Mouse (Mus musculus) limb, embryonic 11.5 days (tissue): ENCODE measurements around the gene Dntt. TPM values are rescaled to one million over a fixed set of nuclear protein-coding genes. Genes with fewer than 3 reads are reported as not detected.

ENCODE experiments used
- ATAC-seq: fragments of 200-750 bp; cut with Nextera tagmentation; 2 replicates; pipeline ENCODE4 v1.8.0; 2017; ENCODE audit warnings: low read depth; ENCODE audit not compliant: insufficient number of reproducible peaks, low FRiP score, low TSS enrichment
- DNase-seq: peaks from one replicate; pipeline ENCODE4 v3.0.0-alpha.2; 2015; ENCODE audit warnings: low spot score
- H3K27ac ChIP-seq: fragments of 300-500 bp; sonication (generic); replicated peaks from 2 replicates; pipeline ENCODE4 v1.5.1; 2014; ENCODE audit warnings: low read depth, mild to moderate bottlenecking, low read length
- H3K27me3 ChIP-seq: fragments of 300-500 bp; sonication (generic); 2 replicates; pipeline ENCODE4 v1.6.1; 2014; ENCODE audit warnings: mild to moderate bottlenecking, low read length, mixed read lengths; ENCODE audit not compliant: control insufficient read depth, insufficient read depth
- H3K36me3 ChIP-seq: fragments of 300-500 bp; sonication (generic); 2 replicates; pipeline ENCODE4 v1.6.1; 2014; ENCODE audit warnings: mild to moderate bottlenecking, low read length, moderate library complexity, mixed read lengths; ENCODE audit not compliant: control insufficient read depth, insufficient read depth
- H3K4me1 ChIP-seq: fragments of 300-500 bp; sonication (generic); 2 replicates; pipeline ENCODE4 v1.6.1; 2014; ENCODE audit warnings: low read length, mixed read lengths; ENCODE audit not compliant: control insufficient read depth, insufficient read depth
- H3K4me2 ChIP-seq: fragments of 300-500 bp; sonication (generic); 2 replicates; pipeline ENCODE4 v1.6.1; 2014; ENCODE audit warnings: low read depth, mild to moderate bottlenecking, moderate library complexity; ENCODE audit not compliant: severe bottlenecking
- H3K4me3 ChIP-seq: fragments of 300-500 bp; sonication (generic); 2 replicates; pipeline ENCODE4 v1.5.1; 2014; ENCODE audit warnings: low read depth, low read length
- H3K9ac ChIP-seq: fragments of 300-500 bp; sonication (generic); 2 replicates; pipeline ENCODE4 v1.6.1; 2014; ENCODE audit warnings: mild to moderate bottlenecking, low read length
- H3K9me3 ChIP-seq: fragments of 300-500 bp; sonication (generic); 2 replicates; pipeline ENCODE4 v1.6.1; 2016; ENCODE audit warnings: low read length; ENCODE audit not compliant: control insufficient read depth
- whole genome bisulfite sequencing: fragments of 180-500 bp; shearing (Covaris S2); extraction: QIAGEN DNeasy Blood & Tissue Kit; methylation state at CpG from one replicate; pipeline ENCODE4 v1.1.7; 2014; 5-methylcytosine and 5-hydroxymethylcytosine counted together
- polyA plus RNA-seq: library from polyadenylated mRNA; unstranded; fragments of >200 nt; fragmentation: Nextera tagmentation; extraction: Ambion mirVana; gene quantifications from 2 replicates; pipeline ENCODE4 v1.2.1, GENCODE M21; 2014

Gene Dntt
- polyA plus RNA-seq, 1 experiment from 2014 or later = not detected

GRCm38 (mm10) chr19:41086700-41087099 is 57.6 kb downstream of the Dntt start:
- 8% methylated on average over 2 of the region's 2 CpGs for WGBS

DNA sequence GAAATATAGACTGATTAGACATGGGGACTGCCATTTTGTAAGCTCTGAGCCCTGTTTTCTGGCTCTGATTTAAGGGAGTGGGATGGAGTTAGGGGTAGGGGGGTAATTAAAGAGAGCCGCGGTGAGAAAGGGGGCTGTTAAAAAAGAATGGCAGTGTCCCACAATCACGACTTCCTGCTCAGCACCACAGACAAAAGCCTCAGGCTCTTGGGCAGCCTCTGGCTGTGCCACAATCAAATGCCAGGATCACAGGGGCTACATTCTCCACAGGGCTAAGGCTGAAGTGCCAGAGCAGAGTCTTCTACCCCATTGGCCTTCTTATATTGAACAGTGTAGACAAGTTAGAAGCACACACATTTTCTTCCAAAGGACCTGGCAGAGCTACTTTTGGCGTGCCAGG is 58.8 kb downstream of the Dntt start:
- WGBS = 41% methylated on average over 4 of the region's 4 CpGs
- H3K4me3 ChIP-seq = no peak overlapping the region
- no peaks in the 10 kb centered on the region for H3K9me3 ChIP-seq
- DNase-seq = no peak
- H3K9ac ChIP-seq = no peak overlapping the region
- no peaks in the 10 kb centered on the region for H3K4me1 ChIP-seq
- H3K27ac ChIP-seq = no peak overlapping the region
- ATAC-seq = no peak
- no peak overlapping the region for H3K4me2 ChIP-seq
- no peaks in the 10 kb centered on the region for H3K36me3 ChIP-seq
- H3K27me3 ChIP-seq = no peaks in the 10 kb centered on the region

More at GRCm38 (mm10) chr19:41086700-41087099, 57.6 kb downstream of the Dntt start:
- Histone ChIP-seq H3K36me3 (no peaks in the 10 kb centered on the region), H3K4me2 (no peak overlapping the region), H3K27me3 (no peaks in the 10 kb centered on the region), H3K27ac (no peak overlapping the region), H3K4me1 (no peaks in the 10 kb centered on the region), H3K9ac (no peak overlapping the region), H3K9me3 (no peaks in the 10 kb centered on the region), H3K4me3 (no peak overlapping the region)
- ATAC-seq (no peak), DNase-seq (peak; percentile 80)

DNA sequence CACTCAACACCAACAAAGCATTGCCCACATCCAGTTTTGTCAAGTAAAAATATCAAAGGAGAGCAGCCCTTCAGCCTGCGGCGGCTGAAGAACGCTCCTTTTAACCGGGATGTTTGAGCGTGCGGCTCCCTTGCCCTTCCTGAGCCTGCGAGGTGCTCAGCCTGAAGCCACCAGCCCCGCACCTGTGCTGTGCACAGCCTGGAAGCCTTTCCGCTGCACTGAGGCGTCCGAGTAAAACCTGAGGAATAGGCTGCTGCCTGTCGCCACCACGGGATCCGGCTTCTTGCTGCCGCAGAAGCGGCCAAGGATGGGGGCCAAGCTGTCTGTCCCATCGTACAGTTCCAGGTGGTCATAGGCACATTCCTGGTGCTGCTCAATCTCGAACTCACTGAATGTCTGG is 59.4 kb downstream of the Dntt start:
- Histone ChIP-seq H3K4me1 (no peaks in the 10 kb centered on the region), H3K36me3 (no peaks in the 10 kb centered on the region), H3K27ac (no peak overlapping the region), H3K27me3 (no peaks in the 10 kb centered on the region), H3K9me3 (no peaks in the 10 kb centered on the region), H3K4me3 (no peak overlapping the region), H3K4me2 (no peak overlapping the region), H3K9ac (no peak overlapping the region)
- 48% methylated on average over 18 of the region's 18 CpGs for WGBS
- DNase-seq (no peak), ATAC-seq (no peak)

- Histone ChIP-seq H3K36me3 (no peaks in the 10 kb centered on the region), H3K27ac (no peak overlapping the region), H3K4me3 (no peak overlapping the region), H3K9me3 (no peaks in the 10 kb centered on the region), H3K4me2 (no peak overlapping the region), H3K9ac (no peak overlapping the region), H3K4me1 (no peaks in the 10 kb centered on the region), H3K27me3 (no peaks in the 10 kb centered on the region)
- 21% methylated on average over 5 of the region's 5 CpGs for WGBS
- ATAC-seq = no peak
- peak; percentile 85 for DNase-seq
These were observed 60.8 kb downstream of the Dntt start for GRCm38 (mm10) chr19:41089833-41090232.

DNA sequence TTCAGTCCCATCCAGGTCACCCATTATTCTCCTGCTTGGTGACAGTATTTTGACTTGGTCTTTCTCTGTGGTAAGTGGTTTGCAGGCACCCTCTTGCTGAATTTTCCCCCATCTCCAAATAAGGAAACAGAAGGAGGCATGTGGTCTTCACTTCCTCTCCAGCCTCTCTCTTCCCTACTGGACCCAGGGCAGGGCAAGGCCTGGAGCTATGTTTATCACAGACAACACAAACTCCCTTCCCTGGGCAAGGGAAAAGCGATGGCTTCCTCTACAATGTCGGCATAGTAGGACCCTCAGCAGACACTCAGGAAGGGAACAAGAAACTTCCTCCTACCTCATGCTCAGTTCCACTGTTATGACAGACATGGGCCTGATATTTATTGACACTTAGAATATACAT is 62.8 kb downstream of the Dntt start:
- Histone ChIP-seq H3K4me1 (no peaks in the 10 kb centered on the region), H3K27ac (no peak overlapping the region), H3K36me3 (no peaks in the 10 kb centered on the region), H3K4me3 (no peak overlapping the region), H3K9ac (no peak overlapping the region), H3K27me3 (no peaks in the 10 kb centered on the region), H3K9me3 (no peaks in the 10 kb centered on the region), H3K4me2 (no peak overlapping the region)
- WGBS = 80% methylated on average over 2 of the region's 2 CpGs
- ATAC-seq (no peak), DNase-seq (no peak)

- Histone ChIP-seq H3K9ac (no peak overlapping the region), H3K27ac (no peak overlapping the region), H3K36me3 (no peaks in the 10 kb centered on the region), H3K4me3 (no peak overlapping the region), H3K4me2 (no peak overlapping the region), H3K4me1 (no peaks in the 10 kb centered on the region), H3K27me3 (no peaks in the 10 kb centered on the region), H3K9me3 (no peaks in the 10 kb centered on the region)
- no peak for DNase-seq
- ATAC-seq = no peak
- WGBS = 84% methylated on average over 4 of the region's 4 CpGs
These were observed 68.0 kb downstream of the Dntt start for GRCm38 (mm10) chr19:41097038-41097437.

GRCm38 (mm10) chr19:41100863-41101262 is 71.8 kb downstream of the Dntt start:
- Histone ChIP-seq H3K4me1 (no peaks in the 10 kb centered on the region), H3K4me2 (no peak overlapping the region), H3K9ac (no peak overlapping the region), H3K27ac (no peak overlapping the region), H3K27me3 (no peaks in the 10 kb centered on the region), H3K4me3 (no peak overlapping the region), H3K9me3 (no peaks in the 10 kb centered on the region), H3K36me3 (no peaks in the 10 kb centered on the region)
- no peak for DNase-seq
- no peak for ATAC-seq
- WGBS = 95% methylated on average over 7 of the region's 7 CpGs

GRCm38 (mm10) chr19:41101390-41101789 is 72.3 kb downstream of the Dntt start:
- Histone ChIP-seq H3K27ac (no peak overlapping the region), H3K4me1 (no peaks in the 10 kb centered on the region), H3K4me2 (no peak overlapping the region), H3K4me3 (no peak overlapping the region), H3K36me3 (no peaks in the 10 kb centered on the region), H3K27me3 (no peaks in the 10 kb centered on the region), H3K9me3 (no peaks in the 10 kb centered on the region), H3K9ac (no peak overlapping the region)
- ATAC-seq (no peak), DNase-seq (no peak)
- WGBS = 91% methylated on average over 8 of the region's 8 CpGs

DNA sequence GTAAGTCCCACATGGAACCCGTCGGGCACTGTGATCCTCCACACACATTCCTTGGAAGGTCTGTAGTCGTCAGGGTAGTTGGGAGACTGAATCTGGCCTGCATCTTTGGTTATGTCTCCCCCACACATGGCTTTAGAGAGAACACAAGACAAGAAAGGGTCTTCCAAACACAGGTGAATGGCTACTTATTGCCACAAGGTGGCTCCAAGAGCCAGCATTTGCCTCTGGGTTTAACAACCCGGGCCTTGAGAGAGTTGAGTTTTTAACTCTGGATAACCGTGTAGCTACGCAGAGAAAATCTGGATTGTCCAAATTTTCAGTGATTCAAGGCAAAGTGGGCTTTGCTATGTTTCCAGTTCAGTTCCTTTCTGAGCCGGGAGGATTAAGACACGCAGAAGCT is 75.8 kb downstream of the Dntt start:
- no peaks in the 10 kb centered on the region for H3K36me3 ChIP-seq
- H3K9me3 ChIP-seq = no peaks in the 10 kb centered on the region
- H3K4me1 ChIP-seq = no peaks in the 10 kb centered on the region
- H3K27ac ChIP-seq = no peak overlapping the region
- peak; percentile 47 for DNase-seq
- H3K27me3 ChIP-seq = no peaks in the 10 kb centered on the region
- H3K4me2 ChIP-seq = no peak overlapping the region
- no peak overlapping the region for H3K9ac ChIP-seq
- H3K4me3 ChIP-seq = no peak overlapping the region
- no peak for ATAC-seq
- 54% methylated on average over 8 of the region's 8 CpGs for WGBS
